Mouse (Mus musculus) left cerebral cortex, postnatal 10 days (tissue): ENCODE measurements at regions not wholly inside any gene's neighbourhood (a gene's known extent, or its start where the extent isn't known, plus 50 kb on each side); places are given as distances from the start of the nearest gene placed in this dataset.
A peak's percentile ranks its signal among the peaks of the same experiment; 100 is the strongest.

Source experiments
- DNase-seq, 2 experiments: peaks; one replicate each; pipeline ENCODE4 v3.0.0; 2021 to 2022; ENCODE audit warnings: low spot score in 2 of 2, mixed read lengths in 1 of 2; ENCODE audit errors: extremely low spot score in 1 of 2
- intact Hi-C: fragments of 180-260 bp; cut with DNase I; formaldehyde crosslinking; loops from one replicate; pipeline ENCODE4 v1.15.1; 2025

GRCm38 (mm10) chr1:75798375-75799099 lies 252.5 kb downstream of the Slc4a3 start:
- intact Hi-C loops: no loop called here
- no peak for DNase-seq

- intact Hi-C loops: no loop called here
These were observed 258.4 kb downstream of the Slc4a3 start for GRCm38 (mm10) chr1:75804473-75804872.

DNA sequence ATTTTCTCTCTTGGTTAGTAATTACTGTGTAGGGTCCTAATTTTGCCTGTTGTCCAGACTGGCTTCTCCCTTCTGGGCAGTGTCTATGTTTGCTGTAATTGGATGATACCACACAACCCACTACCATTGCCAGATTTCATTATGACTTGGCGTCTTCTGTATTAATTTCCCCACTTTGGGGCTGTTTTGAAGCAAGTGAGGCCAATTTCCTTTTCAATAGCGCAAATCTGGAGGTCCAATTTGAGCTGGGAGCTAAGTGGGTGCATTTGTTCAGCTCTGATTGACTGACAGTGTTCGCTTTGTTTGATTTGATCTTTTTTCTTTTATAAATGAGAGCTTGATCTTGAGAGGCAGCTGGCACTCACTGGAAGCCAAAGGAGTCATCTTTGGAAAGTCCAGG lies 266.4 kb downstream of the Slc4a3 start:
- intact Hi-C loops: no loop called here

More at GRCm38 (mm10) chr1:75804473-75804872, 258.4 kb downstream of the Slc4a3 start:
- no peak for DNase-seq

GRCm38 (mm10) chr1:75826202-75826601 lies 280.1 kb downstream of the Slc4a3 start:
- DNase-seq: no peak

More for the DNA sequence above, 266.4 kb downstream of the Slc4a3 start:
- no peak for DNase-seq

GRCm38 (mm10) chr1:75833071-75833830 lies 287.2 kb downstream of the Slc4a3 start:
- intact Hi-C loops: no loop called here
- DNase-seq: no peak

More at GRCm38 (mm10) chr1:75826202-75826601, 280.1 kb downstream of the Slc4a3 start:
- intact Hi-C loops: no loop called here

DNA sequence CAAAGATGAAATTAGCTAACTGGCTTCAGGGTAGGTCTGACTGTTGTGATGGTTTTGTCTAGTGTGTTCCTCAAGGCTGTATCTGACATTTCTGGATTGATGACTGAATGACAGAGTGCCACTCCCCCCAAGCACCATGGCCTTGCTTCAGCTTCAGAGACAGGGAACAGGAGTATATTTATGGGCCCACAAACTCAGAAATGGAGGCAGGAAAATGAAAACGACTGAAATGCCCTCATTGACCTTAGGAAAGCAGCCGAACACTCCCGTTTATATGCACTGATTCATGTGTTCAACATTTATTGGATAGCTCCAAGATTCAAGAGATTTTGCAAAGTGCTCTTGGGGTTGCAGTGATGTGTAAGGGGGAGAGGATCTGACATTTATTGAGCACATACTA lies 288.3 kb downstream of the Slc4a3 start:
- intact Hi-C loops: no loop called here

GRCm38 (mm10) chr1:75839551-75840223 lies 293.6 kb downstream of the Slc4a3 start:
- intact Hi-C loops: no loop called here
- peak in 1 of 2 experiments; percentile 17 for DNase-seq

More for the DNA sequence above, 288.3 kb downstream of the Slc4a3 start:
- no peak for DNase-seq

DNA sequence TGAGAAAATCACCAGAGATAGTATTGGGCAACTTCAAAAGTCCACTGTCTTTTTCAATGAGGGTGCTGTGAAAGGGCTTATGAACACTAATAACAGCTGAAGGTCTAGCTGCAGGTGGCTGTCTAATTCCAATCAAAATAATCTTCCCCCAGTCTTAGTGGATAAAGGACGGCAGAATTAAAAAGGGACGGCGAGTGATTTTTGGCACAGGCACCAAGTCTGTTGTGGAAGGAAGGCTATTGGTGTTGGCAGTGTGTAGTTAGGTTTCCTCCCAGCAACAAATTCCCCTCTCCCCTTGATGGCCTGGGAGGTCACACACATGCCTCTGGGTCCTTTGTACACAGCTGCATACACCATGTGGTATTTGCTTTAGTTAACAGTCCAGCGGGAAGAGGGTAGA lies 296.3 kb downstream of the Slc4a3 start:
- intact Hi-C loops: no loop called here

DNA sequence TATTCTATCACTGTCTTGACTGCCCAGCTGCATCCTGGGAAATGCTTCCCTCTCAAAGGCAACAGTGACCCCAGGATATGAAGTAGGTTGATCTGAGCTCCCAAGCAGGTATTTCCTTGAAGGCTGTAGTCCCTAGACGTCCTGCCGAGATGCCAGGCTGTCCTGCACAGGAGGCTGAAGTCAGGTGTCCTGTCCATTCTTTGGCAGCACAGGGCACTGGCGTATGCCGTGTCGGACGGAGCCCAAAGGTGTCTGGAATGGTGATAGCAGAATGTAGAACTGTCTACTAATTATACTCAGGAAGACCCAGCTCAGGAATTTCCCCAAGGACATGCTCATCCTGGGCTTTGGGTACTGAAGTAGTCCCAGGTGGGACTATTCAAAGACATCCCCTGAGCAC lies 297.3 kb downstream of the Slc4a3 start:
- intact Hi-C loops: no loop called here
- no peak for DNase-seq

More for the DNA sequence above, 296.3 kb downstream of the Slc4a3 start:
- peak in 1 of 2 experiments; percentile 47 for DNase-seq

GRCm38 (mm10) chr1:75844123-75844522 lies 298.1 kb downstream of the Slc4a3 start:
- intact Hi-C loops: no loop called here
- no peak for DNase-seq

DNA sequence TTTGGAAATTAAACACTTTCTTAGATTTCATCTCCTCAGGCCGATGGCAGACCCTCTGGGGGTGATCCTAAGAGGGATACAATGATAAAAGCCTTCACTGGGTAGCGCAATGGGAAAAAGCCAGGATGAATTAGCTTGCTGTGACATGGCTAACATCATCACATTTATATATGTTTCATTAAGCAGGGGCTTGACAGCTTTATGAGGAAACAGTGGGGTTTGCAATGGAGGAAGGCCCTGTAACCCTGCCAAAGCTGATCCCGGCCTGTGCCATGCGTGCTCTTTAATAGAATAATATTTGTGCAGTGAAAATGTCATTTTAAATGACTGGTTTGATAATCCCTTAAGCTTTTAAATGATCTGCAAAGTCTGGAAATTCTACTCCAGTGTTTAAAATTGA lies 298.5 kb downstream of the Slc4a3 start:
- intact Hi-C loops: no loop called here
- no peak for DNase-seq

GRCm38 (mm10) chr1:75844981-75845380 lies 298.9 kb downstream of the Slc4a3 start:
- DNase-seq: no peak
- intact Hi-C loops: no loop called here

DNA sequence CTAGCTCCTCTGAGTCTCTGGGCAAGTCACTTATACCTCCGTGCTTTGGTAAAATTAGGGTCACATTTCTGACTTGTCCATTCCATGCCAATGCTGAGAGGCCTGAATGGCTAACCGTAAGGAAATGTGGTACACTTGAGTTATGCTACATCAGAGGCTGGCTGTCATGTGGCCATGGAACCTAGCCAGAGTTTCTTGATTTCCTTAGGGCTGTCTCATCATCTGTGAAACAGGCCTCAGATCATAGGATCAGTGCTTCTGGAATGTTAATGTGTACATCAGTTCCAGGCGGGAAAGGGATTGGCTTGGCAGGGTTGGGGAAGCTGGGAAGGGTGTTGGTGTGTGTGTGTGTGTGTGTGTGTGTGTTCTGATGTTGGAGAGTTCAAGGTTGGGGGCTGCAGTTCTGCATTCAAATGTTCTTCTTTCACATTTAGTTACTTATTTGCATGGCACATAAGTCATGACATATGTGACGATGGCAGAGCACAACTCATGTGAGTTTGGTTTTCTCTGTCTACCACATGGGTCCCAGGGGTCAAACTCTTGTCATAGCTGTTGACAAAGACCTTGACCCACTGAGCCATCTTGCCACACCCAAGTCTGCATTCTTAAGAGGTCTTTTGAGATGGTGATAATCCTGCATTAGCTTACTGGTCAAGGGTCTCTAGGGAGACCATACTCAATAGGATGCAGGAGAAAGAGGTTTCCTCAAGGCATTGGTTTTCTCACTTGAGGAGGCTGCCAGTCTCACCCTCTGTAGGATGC lies 299.9 kb downstream of the Slc4a3 start:
- intact Hi-C loops: no loop called here
- DNase-seq: no peak

DNA sequence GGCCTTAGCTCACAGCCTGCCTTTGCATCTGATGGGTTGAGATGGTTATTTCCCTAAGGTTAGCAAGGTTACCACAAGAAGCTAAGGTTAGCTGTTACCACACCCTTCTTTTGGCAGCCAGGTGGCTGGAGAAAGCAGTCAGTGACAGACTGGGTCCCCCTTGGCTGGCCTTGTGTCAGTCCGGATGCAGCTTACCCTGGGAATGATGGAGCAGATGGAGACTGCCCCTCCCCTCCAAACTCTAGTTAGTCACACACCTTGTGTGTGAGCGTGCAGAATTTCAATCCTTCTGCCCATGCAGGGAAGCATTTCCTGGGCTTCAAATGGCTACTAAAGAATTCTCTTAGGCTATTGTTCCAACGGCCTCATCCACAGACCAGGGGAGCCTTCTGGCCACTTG lies 301.6 kb downstream of the Slc4a3 start:
- DNase-seq: no peak
- intact Hi-C loops: no loop called here

- DNase-seq: no peak
- intact Hi-C loops: no loop called here
These were observed 302.4 kb downstream of the Slc4a3 start for GRCm38 (mm10) chr1:75848436-75848835.

- intact Hi-C loops: no loop called here
- no peak for DNase-seq
These were observed 304.1 kb downstream of the Slc4a3 start for GRCm38 (mm10) chr1:75850131-75850530.

DNA sequence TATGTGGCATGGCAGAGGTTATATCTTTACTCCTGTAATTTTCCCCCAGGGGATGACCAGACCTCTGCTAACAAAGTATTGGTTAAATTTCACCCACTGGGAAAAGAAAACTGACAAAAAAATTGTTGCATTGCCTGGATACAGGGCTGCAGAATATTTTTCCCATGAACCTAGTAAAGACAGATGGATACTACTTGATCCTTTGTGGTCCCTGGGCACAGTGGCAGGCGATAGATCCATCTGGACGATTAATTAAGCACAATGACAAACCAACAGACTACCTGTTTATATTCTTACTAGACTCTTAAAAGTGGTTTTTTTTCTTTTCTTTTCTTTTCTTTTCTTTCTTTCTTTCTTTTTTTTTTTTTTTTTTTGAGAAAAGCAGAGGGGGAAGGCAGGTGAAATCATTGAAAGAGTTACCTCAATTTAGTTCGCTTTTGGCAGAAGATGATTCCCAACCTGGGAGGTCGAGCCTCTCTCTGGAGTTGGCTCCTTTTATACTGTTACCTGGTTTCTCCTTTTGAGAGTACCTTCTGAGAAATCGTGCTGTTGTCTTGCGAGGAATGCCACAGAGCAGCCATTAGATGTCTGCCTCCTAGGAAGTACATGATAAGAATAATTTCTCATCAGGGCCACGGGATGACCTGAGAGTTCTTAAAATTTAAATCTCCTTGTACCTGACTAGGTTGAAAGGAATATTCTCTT lies 312.6 kb downstream of the Slc4a3 start:
- intact Hi-C loops: no loop called here
- no peak for DNase-seq

DNA sequence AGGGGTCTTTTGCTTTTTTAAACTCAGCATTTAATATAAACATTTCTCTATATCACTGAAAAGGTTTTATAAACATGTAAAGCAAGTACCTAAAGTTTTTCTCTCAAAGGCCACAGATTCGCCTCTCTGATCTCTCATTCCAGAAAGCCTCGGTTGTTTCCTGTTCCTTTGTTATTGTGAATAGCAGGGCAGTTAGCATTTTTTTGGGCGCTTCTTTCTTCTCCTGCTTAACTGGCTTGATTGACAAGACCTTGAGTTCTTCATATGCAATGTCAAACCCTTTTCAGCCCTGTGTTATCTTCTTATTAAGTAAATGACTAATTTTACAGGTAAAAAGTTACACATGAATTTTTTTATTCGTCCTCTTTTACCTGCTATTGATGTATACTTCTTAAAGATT lies 316.7 kb downstream of the Slc4a3 start:
- DNase-seq: no peak
- intact Hi-C loops: loop anchor here (10.0 kb wide), 1 partner anchor 198 kb away; no protein-coding TSS in a partner anchor
